Mouse (Mus musculus): ENCODE measurements at regions not wholly inside any gene's neighbourhood (a gene's known extent, or its start where the extent isn't known, plus 50 kb on each side); places are given as distances from the start of the nearest gene placed in this dataset.

DNA sequence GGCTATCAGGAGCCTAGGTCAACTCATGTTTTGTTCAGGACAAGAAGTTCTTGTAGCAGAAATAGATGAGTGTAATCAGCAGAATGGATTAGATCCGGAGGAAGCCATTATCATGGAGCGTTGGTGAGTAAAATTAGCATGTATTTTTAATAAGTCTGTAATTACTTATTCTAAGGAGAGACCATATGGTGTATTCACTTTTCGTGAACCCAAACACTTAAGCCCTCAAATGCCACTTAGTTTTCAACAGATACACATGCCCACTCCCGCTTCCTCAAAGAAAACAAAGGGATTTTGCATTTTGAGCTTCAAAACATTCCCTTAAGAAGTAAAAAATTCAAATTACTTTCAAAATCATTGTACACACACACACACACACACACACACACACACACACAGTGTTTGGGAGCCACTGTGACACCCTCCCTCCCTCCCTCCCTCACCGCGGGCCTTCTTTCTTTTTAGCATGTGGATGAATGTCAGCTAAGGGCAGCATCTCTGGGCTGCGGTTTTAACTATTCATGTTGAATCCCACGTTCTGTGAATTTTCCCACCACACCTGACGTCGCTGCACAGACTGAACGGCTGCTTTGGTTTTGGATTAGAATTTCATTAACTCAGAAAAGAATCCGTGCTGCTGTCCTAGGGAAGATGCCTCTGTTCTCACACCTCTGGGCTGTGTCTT is 217.4 kb downstream of the Cd83 start:
- H3K9ac ChIP-seq (replicated peaks; ENCODE audit: low read depth, low read length), result no peak overlapping the region
- H3K27me3 ChIP-seq (ENCODE audit: control insufficient read depth, insufficient read depth, low read length), result no peaks in the 10 kb centered on the region
- H3K36me3 ChIP-seq (replicated peaks; ENCODE audit: control insufficient read depth, insufficient read depth, low read length), result no peaks in the 10 kb centered on the region
- DNase-seq (ENCODE audit: low spot score) (no peak), ATAC-seq (ENCODE audit: insufficient read depth, low read depth) (no peak)
- 81% methylated on average over 12 of the region's 12 CpGs for WGBS
- H3K4me1 ChIP-seq (ENCODE audit: control insufficient read depth, insufficient read depth), result peaks cover 5% of the 10 kb centered on the region; the same call in 1 of the 2 replicates
- peaks cover 6% of the 10 kb centered on the region; the same call in 1 of the 2 replicates for H3K9me3 ChIP-seq (replicated peaks; ENCODE audit: control insufficient read depth, low read length)
- H3K27ac ChIP-seq (ENCODE audit: low read depth), result no peak overlapping the region
- no peak overlapping the region for H3K4me3 ChIP-seq (ENCODE audit: low read depth, low read length)
- H3K4me2 ChIP-seq (ENCODE audit: low read depth, low read length), result no peak overlapping the region
- TF ChIP-seq CTCF (IDR thresholded peaks at IDR 0.05; ENCODE audit: low read depth) (no peak), EP300 (IDR thresholded peaks at IDR 0.05; ENCODE audit: low read depth) (no peak)

DNA sequence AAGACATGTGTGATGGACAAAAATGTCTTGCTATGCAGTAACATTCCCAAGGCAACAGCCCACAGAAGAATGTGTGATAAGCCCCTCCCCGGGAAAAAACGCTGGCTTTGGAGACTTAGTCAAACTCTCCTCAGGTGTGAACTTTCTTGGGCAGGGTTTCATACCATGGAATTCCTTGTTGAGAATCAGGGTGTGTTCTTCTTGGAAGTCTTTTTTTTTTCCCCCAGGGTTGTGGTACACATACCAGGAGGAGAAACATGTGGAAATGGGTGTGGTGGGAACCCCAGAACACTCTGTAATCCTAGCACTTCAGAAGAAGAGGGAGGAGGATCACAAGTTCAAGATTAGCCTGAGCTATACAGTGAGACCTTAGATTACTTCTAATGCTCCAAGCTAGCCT is 228.3 kb downstream of the Cd83 start:
- Histone ChIP-seq H3K27me3 (ENCODE audit: control insufficient read depth, insufficient read depth, low read length) (no peaks in the 10 kb centered on the region), H3K9me3 (replicated peaks; ENCODE audit: control insufficient read depth, low read length) (no peaks in the 10 kb centered on the region), H3K36me3 (replicated peaks; ENCODE audit: control insufficient read depth, insufficient read depth, low read length) (no peaks in the 10 kb centered on the region), H3K4me2 (ENCODE audit: low read depth, low read length) (no peak overlapping the region), H3K27ac (ENCODE audit: low read depth) (no peak overlapping the region), H3K9ac (replicated peaks; ENCODE audit: low read depth, low read length) (no peak overlapping the region), H3K4me1 (ENCODE audit: control insufficient read depth, insufficient read depth) (peaks cover 6% of the 10 kb centered on the region; the same call in 1 of the 2 replicates), H3K4me3 (ENCODE audit: low read depth, low read length) (no peak overlapping the region)
- WGBS, result 48% methylated on average over 2 of the region's 2 CpGs
- DNase-seq (ENCODE audit: low spot score) (no peak), ATAC-seq (ENCODE audit: insufficient read depth, low read depth) (no peak)
- TF ChIP-seq EP300 (IDR thresholded peaks at IDR 0.05; ENCODE audit: low read depth) (no peak), CTCF (IDR thresholded peaks at IDR 0.05; ENCODE audit: low read depth) (no peak)

DNA sequence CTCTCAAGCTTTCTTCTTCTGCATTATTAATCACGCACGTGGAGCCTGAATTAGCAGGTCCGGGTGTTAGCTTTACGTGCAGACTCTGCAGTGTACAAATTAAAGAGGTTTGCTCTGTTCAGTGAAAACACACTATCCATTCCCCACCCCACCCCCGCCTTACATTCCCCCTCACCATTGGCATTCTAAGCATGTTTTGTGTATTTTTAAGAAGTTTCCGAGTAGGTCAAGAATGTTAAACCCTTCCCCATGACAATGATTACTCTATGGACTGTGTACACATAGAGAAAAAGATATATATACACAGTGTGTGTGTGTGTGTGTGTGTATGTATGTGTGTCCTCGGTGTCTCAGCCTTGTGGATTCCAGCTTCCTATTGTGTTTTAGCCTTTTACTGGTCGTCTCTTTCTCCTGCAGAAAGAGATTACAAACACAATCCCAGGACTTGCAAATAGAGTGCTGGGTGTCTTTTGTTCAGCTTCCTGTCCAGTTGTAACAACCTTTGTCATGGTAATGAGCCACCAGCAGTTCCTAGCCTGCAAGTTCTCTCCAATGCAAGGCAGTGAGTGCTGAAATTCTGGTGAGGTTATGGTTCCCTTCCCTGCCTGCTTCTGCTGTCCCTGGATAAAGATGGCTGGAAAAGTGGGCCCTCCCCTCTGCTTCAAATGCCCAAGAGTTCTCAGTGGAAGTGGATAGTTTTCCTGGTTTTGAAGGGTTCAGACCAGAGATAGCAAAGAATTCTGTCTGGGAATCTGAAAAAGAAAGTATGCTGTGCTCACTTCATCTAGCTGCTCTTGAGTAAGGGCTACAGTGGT is 234.1 kb downstream of the Cd83 start:
- TF ChIP-seq EP300 (IDR thresholded peaks at IDR 0.05; ENCODE audit: low read depth), result no peak
- TF ChIP-seq CTCF (IDR thresholded peaks at IDR 0.05; ENCODE audit: low read depth), result no peak
- DNase-seq (ENCODE audit: low spot score), result no peak
- H3K9ac ChIP-seq (replicated peaks; ENCODE audit: low read depth, low read length), result no peak overlapping the region
- no peaks in the 10 kb centered on the region for H3K27me3 ChIP-seq (ENCODE audit: control insufficient read depth, insufficient read depth, low read length)
- no peak for ATAC-seq (ENCODE audit: insufficient read depth, low read depth)
- no peaks in the 10 kb centered on the region for H3K36me3 ChIP-seq (replicated peaks; ENCODE audit: control insufficient read depth, insufficient read depth, low read length)
- H3K4me2 ChIP-seq (ENCODE audit: low read depth, low read length), result no peak overlapping the region
- WGBS, result 47% methylated on average over 8 of the region's 8 CpGs
- H3K27ac ChIP-seq (ENCODE audit: low read depth), result peak overlapping the region; percentile 19; the same call in 1 of the 2 replicates
- H3K9me3 ChIP-seq (replicated peaks; ENCODE audit: control insufficient read depth, low read length), result no peaks in the 10 kb centered on the region
- peaks cover 12% of the 10 kb centered on the region; the same call in 1 of the 2 replicates for H3K4me1 ChIP-seq (ENCODE audit: control insufficient read depth, insufficient read depth)
- no peak overlapping the region for H3K4me3 ChIP-seq (ENCODE audit: low read depth, low read length)

DNA sequence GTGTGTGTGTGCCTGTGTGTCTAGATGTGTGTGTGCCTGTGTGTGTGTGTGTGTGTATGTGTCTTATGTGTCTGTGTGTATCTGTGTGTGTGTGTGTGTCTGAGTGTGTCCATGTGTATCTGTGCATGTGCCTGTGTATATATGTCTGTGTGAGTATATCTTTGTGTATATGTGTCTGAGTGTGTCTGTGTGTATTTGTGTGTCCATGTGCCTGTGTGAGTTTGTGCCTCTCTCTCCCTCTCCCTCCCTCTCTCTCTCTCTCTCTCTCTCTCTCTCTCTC is 234.7 kb downstream of the Cd83 start:
- peaks cover 14% of the 10 kb centered on the region; the same call in 1 of the 2 replicates for H3K4me1 ChIP-seq (ENCODE audit: control insufficient read depth, insufficient read depth)
- no peak overlapping the region for H3K4me2 ChIP-seq (ENCODE audit: low read depth, low read length)
- H3K27me3 ChIP-seq (ENCODE audit: control insufficient read depth, insufficient read depth, low read length), result no peaks in the 10 kb centered on the region
- no peak overlapping the region for H3K27ac ChIP-seq (ENCODE audit: low read depth)
- no peaks in the 10 kb centered on the region for H3K9me3 ChIP-seq (replicated peaks; ENCODE audit: control insufficient read depth, low read length)
- DNase-seq (ENCODE audit: low spot score) (no peak), ATAC-seq (ENCODE audit: insufficient read depth, low read depth) (no peak)
- TF ChIP-seq CTCF (IDR thresholded peaks at IDR 0.05; ENCODE audit: low read depth) (no peak), EP300 (IDR thresholded peaks at IDR 0.05; ENCODE audit: low read depth) (no peak)
- no peak overlapping the region for H3K4me3 ChIP-seq (ENCODE audit: low read depth, low read length)
- H3K9ac ChIP-seq (replicated peaks; ENCODE audit: low read depth, low read length), result no peak overlapping the region
- no peaks in the 10 kb centered on the region for H3K36me3 ChIP-seq (replicated peaks; ENCODE audit: control insufficient read depth, insufficient read depth, low read length)

DNA sequence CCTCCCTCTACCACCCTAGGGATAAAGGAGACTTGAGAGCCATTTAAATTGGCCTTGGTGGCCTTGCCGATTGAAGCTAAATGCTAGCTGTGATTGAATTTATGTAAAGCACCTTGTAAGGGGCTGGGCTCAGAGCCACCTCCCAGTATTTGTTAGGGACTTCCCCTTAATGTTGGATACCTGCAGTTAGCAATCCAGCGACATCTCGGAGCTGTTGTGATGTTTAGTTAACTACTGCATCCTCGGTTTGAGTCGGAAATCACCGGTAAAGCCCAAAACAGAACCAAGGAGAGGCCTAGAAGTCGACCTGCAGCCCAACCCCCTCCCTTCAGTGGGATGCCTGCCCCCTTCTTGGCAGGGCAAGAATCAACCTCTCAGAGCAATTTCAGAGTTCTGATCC is 236.3 kb downstream of the Cd83 start:
- Histone ChIP-seq H3K4me1 (ENCODE audit: control insufficient read depth, insufficient read depth) (peaks cover 23% of the 10 kb centered on the region), H3K9ac (replicated peaks; ENCODE audit: low read depth, low read length) (no peak overlapping the region), H3K4me2 (ENCODE audit: low read depth, low read length) (no peak overlapping the region), H3K27me3 (ENCODE audit: control insufficient read depth, insufficient read depth, low read length) (no peaks in the 10 kb centered on the region), H3K9me3 (replicated peaks; ENCODE audit: control insufficient read depth, low read length) (no peaks in the 10 kb centered on the region), H3K27ac (ENCODE audit: low read depth) (no peak overlapping the region), H3K36me3 (replicated peaks; ENCODE audit: control insufficient read depth, insufficient read depth, low read length) (no peaks in the 10 kb centered on the region), H3K4me3 (ENCODE audit: low read depth, low read length) (no peak overlapping the region)
- ATAC-seq (ENCODE audit: insufficient read depth, low read depth) (no peak), DNase-seq (ENCODE audit: low spot score) (no peak)
- 59% methylated on average over 7 of the region's 7 CpGs for WGBS
- TF ChIP-seq EP300 (IDR thresholded peaks at IDR 0.05; ENCODE audit: low read depth), result no peak
- TF ChIP-seq CTCF (IDR thresholded peaks at IDR 0.05; ENCODE audit: low read depth), result no peak

All from heart, postnatal 0 days (tissue).